8 mouse cellular contexts compared by ENCODE assay signal in the genomic region with DNA sequence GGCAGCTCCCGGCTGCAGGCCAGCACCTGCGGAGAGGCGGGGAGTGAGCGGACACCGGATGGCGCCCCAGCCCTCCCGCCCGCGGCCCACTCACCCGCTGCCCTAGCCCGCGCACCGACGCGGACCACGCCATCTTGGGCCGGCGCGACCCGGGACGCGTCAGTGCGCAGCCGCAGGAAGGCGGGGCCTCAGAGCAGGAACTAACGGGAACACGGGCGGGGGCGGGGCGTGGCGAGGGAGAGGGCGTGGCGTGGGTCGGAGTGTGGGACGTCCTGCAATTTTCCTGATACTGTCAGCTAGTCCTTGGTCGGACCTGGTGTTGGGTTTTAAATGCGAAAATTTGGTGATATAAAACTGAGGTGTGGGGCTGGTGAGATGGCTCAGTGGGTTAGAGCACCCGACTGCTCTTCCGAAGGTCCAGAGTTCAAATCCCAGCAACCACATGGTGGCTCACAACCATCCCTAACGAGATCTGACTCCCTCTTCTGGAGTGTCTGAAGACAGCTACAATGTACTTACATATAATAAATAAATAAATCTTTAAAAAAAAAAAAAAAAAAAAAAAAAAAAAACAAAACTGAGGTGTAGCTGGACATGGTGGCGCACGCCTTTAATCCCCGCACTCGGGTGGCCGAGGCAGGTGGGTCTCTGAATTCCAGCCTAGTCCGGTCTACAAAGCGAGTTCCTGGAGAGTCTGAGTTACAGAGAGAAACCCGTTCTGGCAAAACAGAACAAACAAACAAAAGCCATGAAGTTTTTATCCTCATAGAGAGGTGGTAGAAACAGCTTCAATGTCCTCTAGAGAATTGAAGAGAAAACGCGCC. TPM values are rescaled to one million over a fixed set of nuclear protein-coding genes. Genes with fewer than 3 reads are reported as not detected.
DNase-seq lines count a peak whose midpoint lies in the region; ATAC-seq lines count a peak whose summit lies in the region.

No protein-coding gene starts in this region.

- H3K27ac ChIP-seq in hindbrain, embryonic 13.5 days, result peak overlapping the region; percentile 86

- H3K4me3 ChIP-seq in hindbrain, embryonic 13.5 days, result peak overlapping the region; percentile 95

- peak; percentile 96 for ATAC-seq in hindbrain, embryonic 13.5 days (ENCODE audit: low FRiP score)

- H3K27me3 ChIP-seq in hindbrain, embryonic 13.5 days, result no peaks in the 10 kb centered on the region

- 21% methylated on average over 44 of the region's 50 CpGs for WGBS in hindbrain, embryonic 13.5 days

- H3K4me1 ChIP-seq in hindbrain, embryonic 13.5 days (replicated peaks), result peaks cover 15% of the 10 kb centered on the region

- peak overlapping the region; percentile 84 for H3K4me2 ChIP-seq in hindbrain, embryonic 13.5 days

- no peaks in the 10 kb centered on the region for H3K9me3 ChIP-seq in hindbrain, embryonic 13.5 days

- DNase-seq in R1 (ENCODE audit: low read depth, low spot score), result peak; percentile 90
- DNase-seq in cerebellum, postnatal 14 days, result peak; percentile 94 to 95
- peak; percentile 61 to 72 for DNase-seq in frontal cortex, postnatal 25 days (ENCODE audit: low spot score in 2 of 2)
- peak; percentile 76 to 80 for DNase-seq in layer of hippocampus, postnatal 25 days (ENCODE audit: extremely low spot score in 1 of 2, low spot score in 1 of 2)
- DNase-seq in lung, postnatal 14 days, result peak; percentile 94
- peak; percentile 89 for DNase-seq in ovary, postnatal 36 days (ENCODE audit: low spot score)
- peak; percentile 92 for DNase-seq in thymus, postnatal 14 days

- H3K9ac ChIP-seq in hindbrain, embryonic 13.5 days, result peak overlapping the region; percentile 94

- H3K36me3 ChIP-seq in hindbrain, embryonic 13.5 days, result peaks cover 25% of the 10 kb centered on the region

RNA-seq across cellular contexts. Expression of a gene that starts 7.7 kb away (rescaled TPM):
- polyA plus RNA-seq in hindbrain, embryonic 13.5 days (2015; fragmentation: Nextera tagmentation; extraction: Ambion mirVana), result 171 and 172 TPM in 2 replicates
- total RNA-seq in layer of hippocampus, postnatal 25 days (2021), result 10 to 100 TPM; 67.7 to 79.1 TPM

RNA-seq across cellular contexts. Expression of a gene that starts 54.4 kb away (rescaled TPM):
- 29.0 and 30.1 TPM in 2 replicates for polyA plus RNA-seq in hindbrain, embryonic 13.5 days (2015; fragmentation: Nextera tagmentation; extraction: Ambion mirVana)
- 10 to 100 TPM; 64.7 to 68.7 TPM for total RNA-seq in layer of hippocampus, postnatal 25 days (2021)

Comparison
In these comparisons a context has a peak if more than half of its experiments do, and no peak if none do; other contexts are left out.
1. Peak in every context shown above with its lines: DNase-seq, ATAC-seq, H3K4me3 ChIP-seq and H3K27ac ChIP-seq.